Mouse (Mus musculus) embryonic fibroblast, embryonic 13.5 days (primary cell): ENCODE data around the gene Pgam2.

ENCODE experiments used
- CTCF ChIP-seq: IDR thresholded peaks from 2 replicates; pipeline ENCODE4 v1.5.1; 2011; ENCODE audit warnings: mild to moderate bottlenecking, control low read depth, low read length, moderate library complexity, borderline replicate concordance; ENCODE audit not compliant: insufficient read depth
- POLR2A ChIP-seq: IDR thresholded peaks from 2 replicates; pipeline ENCODE4 v1.6.1; 2011; ENCODE audit warnings: low read depth, mild to moderate bottlenecking, control low read depth, low read length, moderate library complexity

DNA sequence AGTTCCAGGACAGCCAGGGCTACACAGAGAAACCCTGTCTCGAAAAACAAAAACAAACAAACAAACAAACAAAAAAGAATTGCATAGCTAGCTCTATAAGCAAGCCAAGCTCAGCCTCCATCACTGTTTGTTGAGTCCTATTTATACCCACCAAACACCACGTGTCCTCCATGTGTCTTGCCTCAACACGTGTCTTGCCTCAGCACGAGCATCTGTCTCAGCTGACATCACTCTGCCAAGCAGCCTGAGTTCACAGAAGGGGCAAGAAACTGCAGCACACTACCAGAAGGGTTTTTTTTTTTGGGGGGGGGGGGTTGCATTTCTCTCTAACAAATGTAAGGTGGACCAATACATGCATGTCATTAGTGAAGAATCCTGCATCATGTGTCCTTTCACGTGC is 46.9 kb upstream of the Pgam2 start:
- TF ChIP-seq CTCF (no peak), POLR2A (no peak)
